Mouse (Mus musculus) adrenal gland, postnatal 10 days (tissue): ENCODE measurements around the gene Hist1h4f. TPM values are rescaled to one million over a fixed set of nuclear protein-coding genes. Genes with fewer than 3 reads are reported as not detected.
A peak's percentile ranks its signal among the peaks of the same experiment; 100 is the strongest.

Experiments used
- DNase-seq: peaks from one replicate; pipeline ENCODE4 v3.0.0; 2021; ENCODE audit warnings: mixed read lengths
- microRNA-seq: library from miRNA; unstranded; fragments of <30 nt; microRNA quantifications from one replicate; pipeline ENCODE4 v1.2.0, GENCODE M21; 2021
- total RNA-seq, 2 experiments: library from RNA; stranded (reverse); gene quantifications; 2 replicates each; pipeline ENCODE4 v1.2.3; 2021

Hist1h4f gene
- total RNA-seq, 2 experiments from 2014 or later, result 529 to 619 TPM

GRCm38 (mm10) chr13:23513517-23513916 is 37.9 kb downstream of the Hist1h4f start:
- DNase-seq, result no peak

DNA sequence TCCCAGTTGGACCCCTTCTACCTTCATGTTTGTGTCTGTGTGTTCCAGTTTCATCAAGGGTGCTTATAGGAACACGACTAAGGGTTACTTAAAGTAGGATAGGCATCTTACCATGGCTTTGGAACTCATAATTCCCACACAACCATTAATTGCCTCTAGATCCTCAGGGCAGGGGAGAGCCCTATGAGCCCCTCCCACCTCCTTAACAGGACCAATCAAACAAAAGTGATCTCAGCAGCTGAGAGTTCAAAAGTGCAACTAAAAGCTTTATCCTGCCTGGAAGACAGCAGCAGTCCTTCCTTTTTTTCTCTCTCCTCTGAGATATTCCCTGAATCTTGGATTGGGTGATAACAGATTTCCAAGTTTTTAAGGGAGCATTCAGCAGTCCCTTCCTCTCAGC is 41.3 kb downstream of the Hist1h4f start:
- DNase-seq, result no peak

- no peak for DNase-seq
Observed at GRCm38 (mm10) chr13:23506819-23507515, 44.5 kb downstream of the Hist1h4f start.

DNA sequence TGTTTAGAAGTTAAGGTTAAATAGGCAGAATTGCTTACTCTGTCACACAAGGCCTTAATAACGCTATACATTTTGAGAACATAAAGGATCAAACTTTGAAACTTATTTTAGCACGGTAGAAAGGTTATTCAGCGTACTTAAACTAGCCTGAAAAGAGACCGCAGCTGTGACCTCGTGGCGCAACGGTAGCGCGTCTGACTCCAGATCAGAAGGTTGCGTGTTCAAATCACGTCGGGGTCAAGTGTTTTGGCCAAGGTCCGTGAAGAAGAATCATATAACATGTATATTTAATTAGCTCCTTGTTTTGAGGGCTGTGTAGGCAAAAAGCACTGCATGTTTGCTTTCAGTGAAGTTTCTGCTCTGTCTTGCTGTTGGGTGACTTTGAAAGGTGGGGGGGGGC is 45.1 kb downstream of the Hist1h4f start:
- peak; percentile 72 for DNase-seq

GRCm38 (mm10) chr13:23505662-23506345 is 45.6 kb downstream of the Hist1h4f start:
- no peak for DNase-seq

DNA sequence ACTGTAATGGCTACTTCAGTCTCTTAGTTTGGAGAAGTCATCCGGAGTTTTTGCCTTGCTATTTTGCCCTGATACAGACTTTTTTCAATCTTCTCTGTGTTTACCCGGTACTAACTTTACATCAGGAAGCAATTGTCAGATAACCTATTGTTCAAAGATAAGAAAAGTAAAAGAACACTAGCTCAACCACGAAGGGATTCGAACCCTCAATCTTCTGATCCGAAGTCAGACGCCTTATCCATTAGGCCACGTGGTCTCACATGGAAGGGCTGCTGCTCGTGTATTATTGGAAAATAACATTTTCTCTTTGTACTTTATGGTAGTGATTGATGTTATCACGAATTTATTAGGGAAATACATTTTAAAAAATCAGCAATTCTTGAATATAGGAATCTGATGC is 47.7 kb downstream of the Hist1h4f start:
- peak; percentile 68 for DNase-seq

- DNase-seq, result no peak
Observed at GRCm38 (mm10) chr13:23502916-23503315, 48.5 kb downstream of the Hist1h4f start.

- no peak for DNase-seq
Observed at GRCm38 (mm10) chr13:23502031-23502567, 49.3 kb downstream of the Hist1h4f start.

DNA sequence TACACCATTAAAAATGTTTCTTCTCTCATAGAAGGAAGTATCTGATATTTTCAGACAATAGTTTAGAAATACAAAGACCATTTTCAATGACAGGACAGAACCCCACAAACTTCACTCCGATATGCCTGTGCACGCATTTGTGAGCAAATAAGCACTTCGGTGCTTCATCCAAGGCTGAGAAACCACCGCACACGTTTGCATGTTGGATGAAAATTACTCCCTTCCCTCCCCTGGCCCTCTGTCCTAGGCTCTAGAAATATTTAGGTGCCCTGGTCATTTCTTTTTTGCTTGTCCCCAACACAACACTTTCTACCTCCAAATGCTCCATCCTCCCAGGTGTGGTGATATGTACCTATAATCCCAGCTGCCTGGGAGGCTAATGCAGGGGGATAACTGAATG is 49.9 kb downstream of the Hist1h4f start:
- DNase-seq, result no peak

Small RNA genes lying within 50 kb of the gene (microRNA-seq; reads per million reads assigned to microRNA genes)
- gene Gm44297 (not detected), gene Gm44359 (not detected), gene Gm44394 (1.8 reads per million), gene n-TStga1 (not detected)

Other genes starting within 250 kb of the Hist1h4f start
- 10 to 100 TPM; 18.9 to 26.9 TPM for gene Zfp322a, start 182.4 kb downstream of the Hist1h4f start, total RNA-seq
- gene Abt1, start 127.8 kb downstream of the Hist1h4f start, total RNA-seq, result 1 to 10 TPM; 6.1 to 7.1 TPM
- under 1 TPM in 1 of 2 experiments, not detected in 1; 0.55 TPM for gene Btn1a1, start 85.7 kb downstream of the Hist1h4f start, total RNA-seq
- not detected for gene Btn2a2, start 62.8 kb downstream of the Hist1h4f start, total RNA-seq
- 1,000 to 10,000 TPM in 1 of 2 experiments, 100 to 1,000 TPM in 1; 930 to 1,063 TPM for gene Hist1h4h, start 20.6 kb downstream of the Hist1h4f start, total RNA-seq
- 100 to 1,000 TPM; 261 to 325 TPM for gene Hist1h2af, start 17.7 kb downstream of the Hist1h4f start, total RNA-seq
- gene Hist1h3g, start 16.2 kb downstream of the Hist1h4f start, total RNA-seq, result 10 to 100 TPM; 76.3 to 91.7 TPM
- gene Hist1h2bh, start 8.3 kb downstream of the Hist1h4f start, total RNA-seq, result 10 to 100 TPM; 20.9 to 25.4 TPM
- gene Hist1h3f, start 7.6 kb downstream of the Hist1h4f start, total RNA-seq, result 100 to 1,000 TPM in 1 of 2 experiments, 10 to 100 TPM in 1; 93.2 to 104 TPM
- 10 to 100 TPM; 27.8 to 32.6 TPM for gene Hist1h1d, start 1.6 kb upstream of the Hist1h4f start, total RNA-seq
- 100 to 1,000 TPM; 246 to 271 TPM for gene Hist1h3e, start 10.7 kb upstream of the Hist1h4f start, total RNA-seq
- 10 to 100 TPM; 54.9 to 55.0 TPM for gene Hist1h2ae, start 19.6 kb upstream of the Hist1h4f start, total RNA-seq
- gene Hist1h2bg, start 19.7 kb upstream of the Hist1h4f start, total RNA-seq, result 100 to 1,000 TPM; 395 to 462 TPM
- 100 to 1,000 TPM; 168 to 215 TPM for gene Hist1h2bf, start 22.5 kb upstream of the Hist1h4f start, total RNA-seq
- gene Hist1h2ad, start 22.7 kb upstream of the Hist1h4f start, total RNA-seq, result 10 to 100 TPM; 47.4 to 49.2 TPM
- gene Hist1h3d, start 24.1 kb upstream of the Hist1h4f start, total RNA-seq, result 10 to 100 TPM; 38.0 to 43.5 TPM
- gene Hist1h4d, start 29.9 kb upstream of the Hist1h4f start, total RNA-seq, result 100 to 1,000 TPM; 294 to 310 TPM
- gene Hist1h2be, start 69.5 kb upstream of the Hist1h4f start, total RNA-seq, result 10 to 100 TPM; 27.7 to 32.2 TPM
- gene Hist1h1e, start 70.9 kb upstream of the Hist1h4f start, total RNA-seq, result 100 to 1,000 TPM; 180 to 217 TPM
- gene Hist1h2ac, start 132.3 kb upstream of the Hist1h4f start, total RNA-seq, result 1 to 10 TPM; 8.3 to 9.7 TPM
- gene Hist1h2bc, start 132.6 kb upstream of the Hist1h4f start, total RNA-seq, result 10 to 100 TPM; 76.4 to 77.6 TPM
- under 1 TPM; 0.69 to 0.88 TPM for gene Hist1h1t, start 144.2 kb upstream of the Hist1h4f start, total RNA-seq
- 100 to 1,000 TPM; 175 to 199 TPM for gene Hist1h4c, start 146.8 kb upstream of the Hist1h4f start, total RNA-seq
- gene Hfe, start 159.2 kb upstream of the Hist1h4f start, total RNA-seq, result 10 to 100 TPM; 23.3 to 31.0 TPM
- gene Hist1h1c, start 187.2 kb upstream of the Hist1h4f start, total RNA-seq, result 100 to 1,000 TPM; 366 to 432 TPM
- gene Hist1h3c, start 194.0 kb upstream of the Hist1h4f start, total RNA-seq, result 100 to 1,000 TPM; 127 to 144 TPM
- gene Hist1h2bb, start 195.1 kb upstream of the Hist1h4f start, total RNA-seq, result 100 to 1,000 TPM; 173 to 206 TPM
- gene Hist1h2ab, start 199.5 kb upstream of the Hist1h4f start, total RNA-seq, result 100 to 1,000 TPM; 281 to 334 TPM
- 100 to 1,000 TPM; 390 to 424 TPM for gene Hist1h3b, start 200.6 kb upstream of the Hist1h4f start, total RNA-seq
- 100 to 1,000 TPM; 282 to 291 TPM for gene Hist1h4b, start 205.4 kb upstream of the Hist1h4f start, total RNA-seq
- 100 to 1,000 TPM; 238 to 251 TPM for gene Hist1h4a, start 209.6 kb upstream of the Hist1h4f start, total RNA-seq
- 100 to 1,000 TPM; 258 to 301 TPM for gene Hist1h3a, start 210.7 kb upstream of the Hist1h4f start, total RNA-seq
- 100 to 1,000 TPM; 231 to 274 TPM for gene Hist1h1a, start 212.0 kb upstream of the Hist1h4f start, total RNA-seq
- gene Trim38, start 218.3 kb upstream of the Hist1h4f start, total RNA-seq, result not detected